Mouse (Mus musculus) midbrain, embryonic 14.5 days (tissue): ENCODE measurements around the gene Gpx8. TPM values are rescaled to one million over a fixed set of nuclear protein-coding genes. Genes with fewer than 3 reads are reported as not detected.

Source experiments
- ATAC-seq: fragments of 200-750 bp; cut with Nextera tagmentation; 2 replicates; pipeline ENCODE4 v1.8.0; 2017; ENCODE audit warnings: moderate number of reproducible peaks, moderate library complexity; ENCODE audit not compliant: low FRiP score, low TSS enrichment
- DNase-seq: peaks from one replicate; pipeline ENCODE4 v3.0.0-alpha.2; 2015
- H3K27ac ChIP-seq: fragments of 300-500 bp; sonication (generic); replicated peaks from 2 replicates; pipeline ENCODE4 v1.5.1; 2014; ENCODE audit warnings: mild to moderate bottlenecking, low read depth, low read length, moderate library complexity
- H3K27me3 ChIP-seq: fragments of 300-500 bp; sonication (generic); 2 replicates; pipeline ENCODE4 v1.6.1; 2014; ENCODE audit warnings: low read length, control low read depth, mixed read lengths; ENCODE audit not compliant: control insufficient read depth, insufficient read depth
- H3K36me3 ChIP-seq: fragments of 300-500 bp; sonication (generic); 2 replicates; pipeline ENCODE4 v1.6.1; 2014; ENCODE audit warnings: low read length, control low read depth; ENCODE audit not compliant: control insufficient read depth, insufficient read depth
- H3K4me1 ChIP-seq: fragments of 300-500 bp; sonication (generic); 2 replicates; pipeline ENCODE4 v1.6.1; 2014; ENCODE audit warnings: mild to moderate bottlenecking, antibody characterized with exemption, low read length, control low read depth; ENCODE audit not compliant: control insufficient read depth, insufficient read depth
- H3K4me2 ChIP-seq: fragments of 300-500 bp; sonication (generic); 2 replicates; pipeline ENCODE4 v1.6.1; 2014; ENCODE audit warnings: mild to moderate bottlenecking, low read length, moderate library complexity
- H3K4me3 ChIP-seq: fragments of 300-500 bp; sonication (generic); replicated peaks from 2 replicates; pipeline ENCODE4 v1.5.1; 2014; ENCODE audit warnings: low read depth, low read length
- H3K9ac ChIP-seq: fragments of 300-500 bp; sonication (generic); replicated peaks from 2 replicates; pipeline ENCODE4 v1.6.1; 2014; ENCODE audit warnings: mild to moderate bottlenecking, low read length, moderate library complexity
- H3K9me3 ChIP-seq: fragments of 300-500 bp; sonication (generic); 2 replicates; pipeline ENCODE4 v1.6.1; 2016; ENCODE audit warnings: low read length, control low read depth, mixed read lengths; ENCODE audit not compliant: control insufficient read depth
- WGBS: fragments of 180-500 bp; shearing (Covaris S2); extraction: QIAGEN DNeasy Blood & Tissue Kit; methylation state at CpG from one replicate; pipeline ENCODE4 v1.1.7; 2014; 5-methylcytosine and 5-hydroxymethylcytosine counted together
- polyA plus RNA-seq: library from polyadenylated mRNA; unstranded; fragments of >200 nt; fragmentation: Nextera tagmentation; extraction: Ambion mirVana; gene quantifications from 2 replicates; pipeline ENCODE4 v1.2.1, GENCODE M21; 2014

Gpx8 gene
- polyA plus RNA-seq, 1 experiment from 2014 or later, result 53.0 TPM

DNA sequence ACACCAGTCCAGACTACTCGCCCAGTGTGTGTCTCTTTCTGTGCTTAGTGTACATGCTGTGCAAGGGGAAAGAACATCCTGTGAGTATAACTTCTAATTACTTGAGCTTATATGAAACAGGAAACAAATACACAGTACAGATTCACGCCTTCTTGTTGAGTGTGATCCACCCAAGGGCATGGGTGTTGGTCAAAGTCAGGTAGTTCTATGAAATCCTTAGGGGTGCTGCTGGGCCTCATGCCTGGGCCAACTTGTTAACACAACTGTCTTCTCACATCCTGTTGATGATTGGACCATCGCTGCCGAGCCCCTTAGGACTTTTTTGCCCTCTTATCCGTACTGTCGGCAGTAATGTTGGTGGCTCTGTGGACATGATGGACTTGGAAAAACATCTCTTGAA is 15.5 kb upstream of the Gpx8 start:
- Histone ChIP-seq H3K27ac (no peak overlapping the region), H3K4me1 (no peaks in the 10 kb centered on the region), H3K4me3 (no peak overlapping the region), H3K9ac (no peak overlapping the region), H3K27me3 (no peaks in the 10 kb centered on the region), H3K9me3 (no peaks in the 10 kb centered on the region), H3K4me2 (no peak overlapping the region), H3K36me3 (no peaks in the 10 kb centered on the region)
- DNase-seq, result no peak
- 95% methylated on average over 6 of the region's 6 CpGs for WGBS
- ATAC-seq, result no peak

DNA sequence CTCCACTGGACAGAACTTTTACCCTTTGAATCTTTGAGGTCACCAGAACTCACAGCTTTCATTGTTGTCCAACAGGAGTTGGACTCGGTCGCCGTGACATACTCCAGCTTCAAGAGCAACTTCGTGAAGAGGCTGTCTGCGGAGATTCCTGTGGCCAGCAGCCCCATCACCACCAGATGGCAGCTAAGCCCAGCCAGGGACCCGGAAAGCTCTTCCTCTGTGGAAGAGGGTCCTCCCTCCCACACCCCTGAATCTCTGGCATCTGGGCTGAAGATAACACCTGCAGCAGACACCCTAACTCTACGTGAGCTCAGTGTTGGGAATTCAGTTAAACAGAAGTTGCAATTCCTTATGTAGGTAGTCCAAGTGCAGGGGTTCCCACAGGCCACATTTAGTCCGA is 9.6 kb upstream of the Gpx8 start:
- no peaks in the 10 kb centered on the region for H3K27me3 ChIP-seq
- peak; percentile 63 for DNase-seq
- H3K4me2 ChIP-seq, result no peak overlapping the region
- 35% methylated on average over 8 of the region's 8 CpGs for WGBS
- no peak overlapping the region for H3K27ac ChIP-seq
- no peak for ATAC-seq
- H3K4me1 ChIP-seq, result no peaks in the 10 kb centered on the region
- H3K36me3 ChIP-seq, result no peaks in the 10 kb centered on the region
- H3K4me3 ChIP-seq, result no peak overlapping the region
- H3K9ac ChIP-seq, result no peak overlapping the region
- H3K9me3 ChIP-seq, result no peaks in the 10 kb centered on the region

DNA sequence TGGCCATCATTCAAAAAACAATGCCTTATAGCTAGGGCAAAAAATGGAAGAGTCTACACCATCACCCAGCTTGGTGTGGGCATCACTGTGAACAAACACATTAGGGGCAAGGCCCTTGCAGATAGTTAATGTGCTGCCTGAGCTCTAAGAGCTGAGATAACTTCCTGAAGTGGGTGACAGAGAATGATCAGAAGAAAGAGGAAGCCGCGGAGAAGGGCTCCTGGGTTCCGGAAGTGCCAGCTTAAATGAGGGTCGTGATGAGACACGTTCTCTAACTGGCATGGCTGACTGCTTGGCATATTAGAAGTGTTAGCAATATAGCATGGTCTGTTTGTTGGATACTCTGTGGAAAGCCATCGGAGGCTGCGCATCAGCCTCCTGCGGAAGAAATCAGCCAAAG is 8.0 kb upstream of the Gpx8 start:
- 96% methylated on average over 8 of the region's 8 CpGs for WGBS
- no peak for ATAC-seq
- Histone ChIP-seq H3K4me1 (no peaks in the 10 kb centered on the region), H3K36me3 (no peaks in the 10 kb centered on the region), H3K4me2 (no peak overlapping the region), H3K9ac (no peak overlapping the region), H3K27me3 (no peaks in the 10 kb centered on the region), H3K27ac (no peak overlapping the region), H3K9me3 (no peaks in the 10 kb centered on the region), H3K4me3 (no peak overlapping the region)
- no peak for DNase-seq

DNA sequence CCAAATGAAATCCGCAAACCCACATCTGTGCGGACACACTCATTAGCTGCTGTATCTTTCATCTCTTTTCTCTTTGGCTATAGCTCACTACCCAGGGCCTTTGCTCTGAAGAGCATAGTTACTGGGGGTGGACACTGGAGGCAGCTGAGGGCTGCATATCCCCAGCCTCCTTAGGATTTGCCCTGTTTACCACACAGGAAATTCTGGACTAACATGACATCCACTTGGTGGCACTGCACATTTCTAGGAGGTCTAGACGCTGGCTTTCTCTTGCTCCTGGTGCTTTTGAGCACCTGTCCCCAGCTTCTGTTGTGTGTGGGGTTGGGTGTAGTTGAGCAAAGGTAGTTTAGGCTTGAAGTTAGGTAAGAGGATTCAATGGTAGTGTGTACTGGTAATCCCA is 1.4 kb upstream of the Gpx8 start:
- no peaks in the 10 kb centered on the region for H3K9me3 ChIP-seq
- H3K4me1 ChIP-seq, result peaks cover 2% of the 10 kb centered on the region; the same call in 1 of the 2 replicates
- no peak for ATAC-seq
- H3K9ac ChIP-seq, result no peak overlapping the region
- no peak overlapping the region for H3K4me3 ChIP-seq
- H3K4me2 ChIP-seq, result no peak overlapping the region
- no peaks in the 10 kb centered on the region for H3K36me3 ChIP-seq
- no peak overlapping the region for H3K27ac ChIP-seq
- no peaks in the 10 kb centered on the region for H3K27me3 ChIP-seq
- DNase-seq, result no peak
- 66% methylated on average over 3 of the region's 3 CpGs for WGBS

DNA sequence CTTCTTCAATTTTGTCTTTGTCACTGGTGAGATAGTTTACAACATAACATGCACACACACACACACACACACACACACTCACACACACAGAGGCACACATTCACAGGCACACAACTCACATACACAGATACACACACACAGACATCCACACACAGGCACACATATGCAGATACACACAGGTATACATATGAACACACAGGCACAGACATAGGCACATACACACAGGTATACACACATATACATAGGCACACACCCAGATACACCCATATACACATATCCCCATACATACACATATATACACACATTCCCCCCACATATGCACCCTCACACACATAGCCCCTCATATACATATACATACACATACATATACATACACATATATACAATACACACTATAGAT is 808 bp upstream of the Gpx8 start:
- no peak overlapping the region for H3K4me2 ChIP-seq

DNA sequence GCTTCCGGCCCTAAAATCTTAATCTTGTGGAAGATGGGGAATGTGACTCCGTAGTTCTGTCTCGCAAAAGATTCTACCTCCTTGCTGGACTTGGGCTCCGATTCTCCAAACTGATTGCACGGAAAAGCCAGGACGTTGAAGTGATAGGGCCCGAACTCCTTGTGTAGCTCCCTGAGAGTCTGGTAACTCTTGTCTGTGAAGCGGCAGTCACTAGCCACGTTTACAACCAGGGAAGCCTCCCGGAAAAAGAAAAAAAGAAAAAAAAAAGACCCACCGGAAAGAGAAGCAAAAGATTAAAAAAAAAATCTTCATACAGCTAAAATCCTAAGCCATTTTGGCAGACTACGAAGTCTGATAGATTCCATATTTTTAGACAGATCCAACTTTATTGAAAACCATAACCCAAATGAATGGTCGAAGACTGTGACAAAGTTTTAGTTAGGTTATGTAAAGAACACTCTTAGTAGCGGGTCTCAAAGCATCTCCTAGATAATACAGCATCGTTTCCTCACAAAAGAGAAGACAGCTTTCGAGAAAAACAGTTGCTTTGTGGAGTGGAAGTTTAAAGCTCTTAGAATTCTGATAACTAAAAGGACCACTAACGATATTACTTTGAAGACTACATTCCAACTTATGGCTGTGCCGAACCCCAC is 626 bp downstream of the Gpx8 start:
- Histone ChIP-seq H3K27ac (no peak overlapping the region), H3K27me3 (no peaks in the 10 kb centered on the region), H3K4me3 (peak overlapping the region; percentile 46), H3K4me2 (peak overlapping the region; percentile 74), H3K4me1 (peaks cover 2% of the 10 kb centered on the region; the same call in 1 of the 2 replicates), H3K9ac (peak overlapping the region; percentile 35; the same call in 1 of the 2 replicates), H3K36me3 (no peaks in the 10 kb centered on the region), H3K9me3 (no peaks in the 10 kb centered on the region)
- ATAC-seq, result no peak
- DNase-seq, result peak; percentile 15
- WGBS, result 16% methylated on average over 18 of the region's 18 CpGs

More for the DNA sequence above, 808 bp upstream of the Gpx8 start:
- Histone ChIP-seq H3K4me1 (peaks cover 2% of the 10 kb centered on the region; the same call in 1 of the 2 replicates), H3K9me3 (no peaks in the 10 kb centered on the region), H3K36me3 (no peaks in the 10 kb centered on the region), H3K9ac (no peak overlapping the region), H3K27ac (no peak overlapping the region), H3K27me3 (no peaks in the 10 kb centered on the region), H3K4me3 (no peak overlapping the region)
- 0 out of 2 replicates have a peak, but pooled peaks have one; percentile 25 for ATAC-seq
- no peak for DNase-seq

DNA sequence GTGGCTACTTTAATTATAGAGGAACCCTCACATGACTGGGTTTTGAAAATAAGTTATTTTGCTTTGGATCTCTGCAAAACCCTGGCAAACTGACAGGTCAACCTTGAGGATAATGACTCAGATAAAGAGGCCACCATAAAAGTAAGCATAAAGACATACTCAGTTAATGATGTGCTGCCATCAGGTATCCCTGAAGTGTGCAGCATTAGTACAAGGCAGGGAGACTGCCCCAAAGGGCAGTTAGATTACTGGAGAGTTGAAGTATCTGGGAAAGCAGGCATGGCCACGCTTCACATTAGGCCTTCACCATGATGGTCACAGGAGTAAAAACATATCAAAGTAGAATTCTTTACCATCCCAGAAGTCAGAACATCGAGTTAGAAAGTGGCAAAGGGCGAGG is 1.3 kb downstream of the Gpx8 start:
- Histone ChIP-seq H3K9ac (no peak overlapping the region; the same call in 1 of the 2 replicates), H3K36me3 (no peaks in the 10 kb centered on the region), H3K4me3 (peak overlapping the region; percentile 46), H3K9me3 (no peaks in the 10 kb centered on the region), H3K4me1 (peaks cover 2% of the 10 kb centered on the region; the same call in 1 of the 2 replicates), H3K27me3 (no peaks in the 10 kb centered on the region), H3K27ac (no peak overlapping the region), H3K4me2 (peak overlapping the region; percentile 74)
- ATAC-seq, result no peak
- WGBS, result 77% methylated on average over 3 of the region's 3 CpGs
- no peak for DNase-seq

DNA sequence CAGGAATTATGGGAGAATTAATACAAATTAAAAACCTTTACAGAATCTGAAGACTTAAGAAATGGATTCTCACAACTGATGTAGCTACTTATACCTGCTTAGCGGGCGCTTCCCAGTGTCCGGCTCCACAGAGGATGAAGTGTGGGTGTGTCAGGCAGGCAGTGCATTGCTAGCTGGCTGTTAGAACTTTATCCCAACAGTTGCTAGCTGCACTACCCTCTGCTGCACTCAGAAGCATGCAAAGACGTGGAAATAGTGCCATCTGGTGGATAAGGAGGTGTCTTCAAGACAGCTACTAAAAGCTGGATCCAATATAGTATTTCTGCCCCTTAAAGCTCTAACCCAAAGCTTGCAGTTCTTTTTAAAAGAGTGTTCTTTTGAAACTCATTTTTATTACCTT is 10.4 kb downstream of the Gpx8 start:
- H3K4me1 ChIP-seq, result peaks cover 12% of the 10 kb centered on the region
- DNase-seq (peak; percentile 97), ATAC-seq (peak; percentile 64; the same call in 1 of the 2 replicates)
- no peaks in the 10 kb centered on the region for H3K9me3 ChIP-seq
- peak overlapping the region; percentile 98 for H3K4me2 ChIP-seq
- H3K36me3 ChIP-seq, result no peaks in the 10 kb centered on the region
- peaks cover 28% of the 10 kb centered on the region; the same call in 1 of the 2 replicates for H3K27me3 ChIP-seq
- no peak overlapping the region for H3K9ac ChIP-seq
- H3K27ac ChIP-seq, result no peak overlapping the region
- WGBS, result 1% methylated on average over 4 of the region's 4 CpGs
- H3K4me3 ChIP-seq, result peak overlapping the region; percentile 52

DNA sequence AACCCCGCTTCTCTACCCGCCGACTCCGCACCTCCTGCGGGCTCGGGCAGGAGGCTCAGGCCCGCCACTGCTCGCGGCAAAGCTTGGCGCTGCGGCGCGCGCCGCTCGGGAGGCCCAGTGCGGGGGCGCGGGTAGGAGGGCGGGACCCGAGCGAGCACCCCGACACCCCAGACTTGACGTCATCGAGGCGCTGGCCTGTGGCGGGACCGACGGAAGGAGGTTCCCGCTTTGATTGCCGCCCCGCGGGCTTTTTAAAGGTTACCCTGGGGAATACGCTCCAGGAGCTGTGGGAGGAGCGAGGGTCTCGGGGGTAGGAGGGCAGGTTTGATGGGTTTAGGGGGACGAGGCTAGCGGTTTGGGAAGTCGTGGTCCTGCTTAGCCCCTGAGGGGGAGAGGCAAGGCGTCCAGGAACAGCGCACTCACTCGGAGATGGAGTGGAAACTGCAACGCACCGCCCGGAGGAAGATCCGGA is 11.2 kb downstream of the Gpx8 start, which contains the start of gene Cdc20b:
Gene Cdc20b, plus strand, starts transcription at position 162 of the 472 bp plus-strand sequence.
- Histone ChIP-seq H3K27ac (no peak within 1 kb of the TSS), H3K9me3 (no peaks in the 10 kb centered on the region)

More for the DNA sequence above, 11.2 kb downstream of the Gpx8 start, which contains the start of gene Cdc20b:
- Histone ChIP-seq H3K9ac (peak within 1 kb of the TSS; percentile 50), H3K27me3 (peaks cover 28% of the 10 kb centered on the region; the same call in 1 of the 2 replicates), H3K4me3 (peak within 1 kb of the TSS; percentile 52), H3K4me2 (peak within 1 kb of the TSS; percentile 98), H3K4me1 (peaks cover 12% of the 10 kb centered on the region), H3K36me3 (no peaks in the 10 kb centered on the region)
- ATAC-seq (peak; percentile 31; the same call in 1 of the 2 replicates), DNase-seq (peak; percentile 69)
- WGBS, result 0% methylated on average over 46 of the region's 46 CpGs
